Mouse (Mus musculus) MEL (cell line): ENCODE results near the gene Prickle1. TPM values are rescaled to one million over a fixed set of nuclear protein-coding genes. Genes with fewer than 3 reads are reported as not detected.

Source experiments
- DNase-seq: peaks from one replicate; pipeline ENCODE4 v3.0.0; 2011; ENCODE audit warnings: low read depth, low spot score
- H3K27ac ChIP-seq: 2 replicates; pipeline ENCODE4 v1.5.1; 2012; ENCODE audit warnings: low read depth, mild to moderate bottlenecking, control low read depth, low read length, moderate library complexity; ENCODE audit not compliant: control insufficient read depth
- H3K27me3 ChIP-seq, 2 experiments: fragments of 150-350 bp in 1 of 2; sonication (generic) in 1 of 2; 2 replicates each; pipeline ENCODE4 v1.6.1; 2012; ENCODE audit warnings: low read length in 2 of 2, mild to moderate bottlenecking in 2 of 2, improper control_type of control experiment in 1 of 2, moderate library complexity in 1 of 2; ENCODE audit not compliant: insufficient read depth in 2 of 2, control insufficient read depth in 1 of 2
- H3K36me3 ChIP-seq, 2 experiments: 2 replicates each; pipeline ENCODE4 v1.6.1; 2012 to 2014; ENCODE audit warnings: low read length in 2 of 2, improper control_type of control experiment in 1 of 2, inconsistent platforms in 1 of 2, mild to moderate bottlenecking in 1 of 2; ENCODE audit not compliant: insufficient read depth in 2 of 2, control insufficient read depth in 1 of 2
- H3K4me1 ChIP-seq, 2 experiments: fragments of 150-350 bp in 1 of 2; sonication (generic) in 1 of 2; 2 replicates each; pipeline ENCODE4 v1.6.1; 2012; ENCODE audit warnings: low read length in 2 of 2, improper control_type of control experiment in 1 of 2, mild to moderate bottlenecking in 1 of 2; ENCODE audit not compliant: insufficient read depth in 2 of 2, control insufficient read depth in 1 of 2
- H3K4me3 ChIP-seq, 2 experiments: fragments of 150-350 bp in 1 of 2; sonication (generic) in 1 of 2; 2 replicates each; pipeline ENCODE4 v1.5.1; 2012; ENCODE audit warnings: low read depth in 2 of 2, low read length in 2 of 2, mild to moderate bottlenecking in 2 of 2, moderate library complexity in 2 of 2, control low read depth in 1 of 2, improper control_type of control experiment in 1 of 2; ENCODE audit not compliant: control insufficient read depth in 1 of 2, insufficient read depth in 1 of 2
- H3K79me2 ChIP-seq: 2 replicates; pipeline ENCODE4 v1.6.1; 2012; ENCODE audit warnings: mild to moderate bottlenecking, low read length, moderate library complexity; ENCODE audit not compliant: control insufficient read depth, poor library complexity, insufficient read depth
- H3K9ac ChIP-seq: 2 replicates; pipeline ENCODE4 v1.6.1; 2012; ENCODE audit warnings: low read depth, mild to moderate bottlenecking, control low read depth, low read length, moderate library complexity; ENCODE audit not compliant: control insufficient read depth, poor library complexity, severe bottlenecking
- H3K9me3 ChIP-seq: fragments of 150-350 bp; sonication (generic); replicated peaks from 2 replicates; pipeline ENCODE4 v1.6.1; 2012; ENCODE audit warnings: mild to moderate bottlenecking, low read length, improper control_type of control experiment, moderate library complexity; ENCODE audit not compliant: insufficient read depth
- BHLHE40 ChIP-seq: IDR thresholded peaks from 2 replicates; pipeline ENCODE4 v1.6.1; 2012; ENCODE audit warnings: low read depth, mild to moderate bottlenecking, inconsistent platforms, low read length, improper control_type of control experiment, borderline replicate concordance
- CHD2 ChIP-seq: IDR thresholded peaks from 2 replicates; pipeline ENCODE4 v1.6.1; 2011; ENCODE audit warnings: low read length, improper control_type of control experiment
- CTCF ChIP-seq, 3 experiments: IDR thresholded peaks in 2 of 3; conservative IDR thresholded peaks in 1 of 3; 2 replicates each; pipeline ENCODE4 v1.5.1; 2011 to 2012; ENCODE audit warnings: low read length in 3 of 3, low read depth in 2 of 3, mild to moderate bottlenecking in 2 of 3, improper control_type of control experiment in 1 of 3, inconsistent platforms in 1 of 3, mixed read lengths in 1 of 3, moderate library complexity in 1 of 3; ENCODE audit not compliant: control insufficient read depth in 1 of 3, insufficient read depth in 1 of 3, poor library complexity in 1 of 3, severe bottlenecking in 1 of 3
- ELF1 ChIP-seq: IDR thresholded peaks from 2 replicates; pipeline ENCODE4 v1.6.1; 2014; ENCODE audit warnings: low read depth, mild to moderate bottlenecking, inconsistent platforms, low read length, improper control_type of control experiment, moderate library complexity
- EP300 ChIP-seq, 2 experiments: IDR thresholded peaks; 2 replicates each; pipeline ENCODE4 v1.6.1; 2011; ENCODE audit warnings: improper control_type of control experiment in 2 of 2, low read length in 2 of 2, low read depth in 1 of 2, mild to moderate bottlenecking in 1 of 2
- ETS1 ChIP-seq: IDR thresholded peaks from 2 replicates; pipeline ENCODE4 v1.6.1; 2012; ENCODE audit warnings: low read depth, mild to moderate bottlenecking, inconsistent platforms, low read length, improper control_type of control experiment, moderate library complexity
- GABPA ChIP-seq: IDR thresholded peaks from 2 replicates; pipeline ENCODE4 v1.6.1; 2012; ENCODE audit warnings: low read depth, mild to moderate bottlenecking, inconsistent platforms, low read length, improper control_type of control experiment, moderate library complexity
- GATA1 ChIP-seq: IDR thresholded peaks from 2 replicates; pipeline ENCODE4 v1.6.1; 2011; ENCODE audit warnings: low read depth, low read length, improper control_type of control experiment
- HCFC1 ChIP-seq: IDR thresholded peaks from 2 replicates; pipeline ENCODE4 v1.6.1; 2012; ENCODE audit warnings: low read depth, mild to moderate bottlenecking, inconsistent platforms, low read length, improper control_type of control experiment, moderate library complexity
- JUND ChIP-seq: IDR thresholded peaks from 2 replicates; pipeline ENCODE4 v1.6.1; 2011; ENCODE audit warnings: low read depth, mild to moderate bottlenecking, improper control_type of control experiment, low read length
- KAT2A ChIP-seq: conservative IDR thresholded peaks from 2 replicates; pipeline ENCODE4 v1.6.1; 2012; ENCODE audit warnings: low read depth, low read length, improper control_type of control experiment, inconsistent platforms
- MAFK ChIP-seq: IDR thresholded peaks from 2 replicates; pipeline ENCODE4 v1.6.1; 2011; ENCODE audit warnings: low read depth, mild to moderate bottlenecking, low read length, improper control_type of control experiment, borderline replicate concordance
- MXI1 ChIP-seq: IDR thresholded peaks from 2 replicates; pipeline ENCODE4 v1.6.1; 2011; ENCODE audit warnings: mild to moderate bottlenecking, low read depth, low read length, improper control_type of control experiment
- MYB ChIP-seq: IDR thresholded peaks from 2 replicates; pipeline ENCODE4 v1.6.1; 2011; ENCODE audit warnings: mild to moderate bottlenecking, low read depth, low read length, improper control_type of control experiment
- MYC ChIP-seq: IDR thresholded peaks from 2 replicates; pipeline ENCODE4 v1.6.1; 2011; ENCODE audit warnings: low read depth, mild to moderate bottlenecking, low read length, improper control_type of control experiment, moderate library complexity
- NELFE ChIP-seq: IDR thresholded peaks from 2 replicates; pipeline ENCODE4 v1.6.1; 2011; ENCODE audit warnings: low read depth, low read length, improper control_type of control experiment
- RAD21 ChIP-seq: IDR thresholded peaks from 2 replicates; pipeline ENCODE4 v1.6.1; 2011; ENCODE audit warnings: mild to moderate bottlenecking, low read depth, low read length, improper control_type of control experiment
- RCOR1 ChIP-seq: IDR thresholded peaks from 2 replicates; pipeline ENCODE4 v1.6.1; 2012; ENCODE audit warnings: low read depth, mild to moderate bottlenecking, inconsistent platforms, low read length, improper control_type of control experiment
- TAL1 ChIP-seq: IDR thresholded peaks from 2 replicates; pipeline ENCODE4 v1.6.1; 2012; ENCODE audit warnings: mild to moderate bottlenecking, inconsistent platforms, low read length, moderate library complexity, mixed read lengths
- TCF12 ChIP-seq: IDR thresholded peaks from 2 replicates; pipeline ENCODE4 v1.6.1; 2014; ENCODE audit warnings: low read depth, mild to moderate bottlenecking, inconsistent platforms, low read length, improper control_type of control experiment, moderate library complexity
- USF1 ChIP-seq: IDR thresholded peaks from 2 replicates; pipeline ENCODE4 v1.6.1; 2014; ENCODE audit warnings: low read depth, mild to moderate bottlenecking, inconsistent platforms, low read length, improper control_type of control experiment, moderate library complexity
- USF2 ChIP-seq, 2 experiments: IDR thresholded peaks; 2 replicates each; pipeline ENCODE4 v1.6.1; 2011 to 2012; ENCODE audit warnings: improper control_type of control experiment in 2 of 2, low read length in 2 of 2, borderline replicate concordance in 1 of 2, inconsistent platforms in 1 of 2, low read depth in 1 of 2, mild to moderate bottlenecking in 1 of 2; ENCODE audit not compliant: insufficient read depth in 1 of 2
- ZNF384 ChIP-seq: IDR thresholded peaks from 2 replicates; pipeline ENCODE4 v1.6.1; 2012; ENCODE audit warnings: low read depth, mild to moderate bottlenecking, inconsistent platforms, low read length, improper control_type of control experiment
- polyA plus RNA-seq, 2 experiments: library from polyadenylated mRNA; stranded (reverse) in 1 of 2; unstranded in 1 of 2; fragments of >175 nt in 1 of 2; fragments of >200 nt in 1 of 2; gene quantifications; 2 replicates each; pipeline versions ENCODE4 v1.2.1 to v1.2.4; 2012; ENCODE audit warnings: low replicate concordance in 2 of 2, low read depth in 1 of 2; ENCODE audit not compliant: insufficient read length in 2 of 2, insufficient read depth in 1 of 2, missing spikeins in 1 of 2
- total RNA-seq: library from RNA; depleted of rRNA; stranded (reverse); fragments of 300-350 nt; gene quantifications from 2 replicates; pipeline ENCODE4 v1.2.3, GENCODE M21; 2012; rRNA removed

Gene Prickle1
- total RNA-seq (0.03 TPM in 1 of 2 replicates, not detected in the other), polyA plus RNA-seq (under 1 TPM in 1 of 2 experiments, not detected in 1; 0.08 TPM)

- no peak for TF ChIP-seq NELFE
- no peak for TF ChIP-seq MYB
- no peak for TF ChIP-seq ELF1
- TF ChIP-seq CHD2, result no peak
- TF ChIP-seq JUND, result no peak
- no peak for TF ChIP-seq KAT2A
- no peak for TF ChIP-seq ETS1
- TF ChIP-seq EP300 (IDR thresholded peaks at IDR 0.05; ENCODE audit: low read depth in 1 of 2, low read length in 2 of 2), result no peak
- no peak for TF ChIP-seq GATA1
- TF ChIP-seq ZNF384, result no peak
- no peak for TF ChIP-seq TAL1
- no peak for TF ChIP-seq USF1
- TF ChIP-seq MYC, result no peak
- H3K4me3 ChIP-seq, result no peak within 1 kb of the TSS
- no peak within 1 kb of the TSS for H3K9ac ChIP-seq
- no peaks in the 10 kb centered on the region for H3K79me2 ChIP-seq
- H3K27me3 ChIP-seq, result no peaks in the 10 kb centered on the region
- H3K4me1 ChIP-seq, result no peaks in the 10 kb centered on the region
- no peaks in the 10 kb centered on the region for H3K9me3 ChIP-seq
- no peaks in the 10 kb centered on the region for H3K36me3 ChIP-seq
- DNase-seq, result no peak
- no peak within 1 kb of the TSS for H3K27ac ChIP-seq
Measured at GRCm38 (mm10) chr15:93595746-93596145, at the start of gene Prickle1. TSS of gene Prickle1 (minus strand) at chr15:93595891.

- no peak for DNase-seq
- Histone ChIP-seq H3K4me1 (no peaks in the 10 kb centered on the region), H3K9me3 (no peaks in the 10 kb centered on the region), H3K36me3 (no peaks in the 10 kb centered on the region), H3K4me3 (no peak overlapping the region), H3K27ac (no peak overlapping the region), H3K27me3 (no peaks in the 10 kb centered on the region)
- TF ChIP-seq GATA1, result no peak
- TF ChIP-seq ETS1, result no peak
- no peak for TF ChIP-seq RAD21
- no peak for TF ChIP-seq MXI1
- no peak for TF ChIP-seq ELF1
- TF ChIP-seq TCF12, result no peak
- no peak for TF ChIP-seq CTCF (IDR thresholded peaks at IDR 0.05 in 2 of 3, conservative IDR thresholded peaks at IDR 0.05 in 1 of 3; ENCODE audit: control insufficient read depth in 1 of 3, insufficient read depth in 1 of 3, low read depth in 2 of 3, low read length in 3 of 3, poor library complexity in 1 of 3, severe bottlenecking in 1 of 3)
- TF ChIP-seq HCFC1, result no peak
- TF ChIP-seq ZNF384, result no peak
- TF ChIP-seq USF2 (IDR thresholded peaks at IDR 0.05; ENCODE audit: borderline replicate concordance in 1 of 2, insufficient read depth in 1 of 2, low read depth in 1 of 2, low read length in 2 of 2), result no peak
- TF ChIP-seq RCOR1, result no peak
- TF ChIP-seq MAFK, result no peak
- no peak for TF ChIP-seq BHLHE40
- no peak for TF ChIP-seq MYC
- TF ChIP-seq JUND, result no peak
- no peak for TF ChIP-seq GABPA
- TF ChIP-seq, all 39 proteins: peak for 0
- Histone ChIP-seq H3K9ac (no peak overlapping the region), H3K79me2 (no peaks in the 10 kb centered on the region)
Measured at GRCm38 (mm10) chr15:93640221-93640620, 44.5 kb upstream of the Prickle1 start.
